21 mouse cellular contexts compared by ENCODE assay signal in the genomic region with DNA sequence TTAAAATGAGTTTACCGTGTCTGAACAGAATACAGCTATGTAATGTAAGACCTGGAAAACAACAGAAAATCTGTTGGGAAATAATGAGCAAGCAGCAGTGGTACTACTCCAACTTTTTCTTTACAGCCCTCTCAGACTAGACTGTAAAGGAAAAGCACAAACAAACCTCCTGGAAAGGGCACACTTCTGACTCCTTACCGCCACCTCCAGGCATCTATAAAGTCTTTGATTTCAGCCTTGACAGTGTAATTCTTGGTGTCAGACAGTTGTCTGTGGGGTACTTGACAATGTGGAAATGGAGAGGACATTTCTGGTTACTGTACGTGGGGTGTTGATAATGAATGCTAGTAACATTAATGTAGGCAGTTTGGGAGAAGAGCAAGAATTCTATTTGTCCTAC.
DNase-seq lines count a peak whose midpoint lies in the region; ATAC-seq and TF ChIP-seq lines count a peak whose summit lies in the region.
"Had no signal": no experiment of that assay in that cellular context is flagged by ENCODE, and none has a peak within 500 bp of the region (broad histone marks: within the 10 kb centered on the region; RNA-seq: fewer than 3 reads in every experiment).

No protein-coding gene starts in this region.

- 0 out of 2 replicates have a peak, but pooled peaks have one; percentile 11 for TF ChIP-seq CTCF in stomach, postnatal 0 days (IDR thresholded peaks at IDR 0.05; ENCODE audit: low read depth)

- no peaks in the 10 kb centered on the region for H3K9me3 ChIP-seq in stomach, postnatal 0 days (ENCODE audit: control insufficient read depth, low read length)
- H3K9me3 ChIP-seq: embryonic facial prominence, embryonic 15.5 days; forebrain, embryonic 10.5 days; heart, embryonic 13.5 days had no signal

- no peak for ATAC-seq in stomach, postnatal 0 days (ENCODE audit: low FRiP score, low TSS enrichment)
- ATAC-seq: forebrain, embryonic 14.5 days; hindbrain, embryonic 16.5 days had no signal

- H3K27ac ChIP-seq in stomach, postnatal 0 days (replicated peaks): no peak overlapping the region
- H3K27ac ChIP-seq: embryonic facial prominence, embryonic 15.5 days; forebrain, embryonic 10.5 days; gastrocnemius, adult 2 months; heart, embryonic 13.5 days had no signal

- no peak overlapping the region for H3K4me3 ChIP-seq in stomach, postnatal 0 days (ENCODE audit: low read depth, low read length)
- H3K4me3 ChIP-seq: embryonic facial prominence, embryonic 15.5 days; erythroblast, embryonic 14.5 days; forebrain, embryonic 10.5 days; gastrocnemius, adult 2 months; heart, embryonic 13.5 days had no signal

- DNase-seq in kidney, adult 9 months: peak; percentile 5
- no peak for DNase-seq in kidney, adult 8-10 months
- peak; percentile 8 for DNase-seq in A20 (ENCODE audit: low read depth, low spot score)
- peak; percentile 4 for DNase-seq in ES-CJ7 (ENCODE audit: low read depth, low spot score)
- no peak for DNase-seq in stomach, postnatal 0 days (ENCODE audit: low spot score)
- no peak for DNase-seq in spleen, adult 18-20 months
- DNase-seq: adrenal gland, adult 2 months; adrenal gland, postnatal 25 days; cerebellum, adult 2 months; cerebellum, postnatal 10 days; embryo, embryonic 11 days; gastrocnemius, adult 2 months; gastrocnemius, postnatal 25 days; heart, adult 11 months; heart, postnatal 36 days had no signal

- H3K27me3 ChIP-seq in stomach, postnatal 0 days (ENCODE audit: control insufficient read depth, insufficient read depth, low read length): no peaks in the 10 kb centered on the region
- H3K27me3 ChIP-seq: embryonic facial prominence, embryonic 15.5 days; heart, embryonic 13.5 days had no signal

- H3K4me2 ChIP-seq in stomach, postnatal 0 days (replicated peaks; ENCODE audit: low read depth): no peak overlapping the region
- H3K4me2 ChIP-seq: embryonic facial prominence, embryonic 15.5 days; heart, embryonic 13.5 days had no signal

- WGBS in stomach, postnatal 0 days: 78% methylated on average over 3 of the region's 3 CpGs

- H3K36me3 ChIP-seq in stomach, postnatal 0 days (ENCODE audit: control insufficient read depth, insufficient read depth, low read length): no peaks in the 10 kb centered on the region
- H3K36me3 ChIP-seq: embryonic facial prominence, embryonic 15.5 days; forebrain, embryonic 10.5 days; heart, embryonic 13.5 days had no signal

- no peak for TF ChIP-seq EP300 in stomach, postnatal 0 days (optimal IDR thresholded peaks at IDR 0.05)

- no peak overlapping the region for H3K9ac ChIP-seq in stomach, postnatal 0 days (ENCODE audit: low read length)
- H3K9ac ChIP-seq: embryonic facial prominence, embryonic 15.5 days; heart, embryonic 13.5 days had no signal

- H3K4me1 ChIP-seq in stomach, postnatal 0 days (replicated peaks; ENCODE audit: control insufficient read depth, insufficient read depth): no peaks in the 10 kb centered on the region
- H3K4me1 ChIP-seq: embryonic facial prominence, embryonic 15.5 days; forebrain, embryonic 10.5 days; heart, embryonic 13.5 days had no signal

Comparison
In these comparisons a context has a peak if more than half of its experiments do, and no peak if none do; other contexts are left out.
1. DNase-seq: peak in kidney, adult 9 months (single experiment), A20 (single experiment) and ES-CJ7 (single experiment); none in kidney, adult 8-10 months (0 of 2), stomach, postnatal 0 days (single experiment) and spleen, adult 18-20 months (0 of 2).